Mouse (Mus musculus): ENCODE data around the gene Gtf2ird1. TPM values are rescaled to one million over a fixed set of nuclear protein-coding genes. Genes with fewer than 3 reads are reported as not detected.

Gtf2ird1 gene
- total and polyA plus RNA-seq, 3 experiments, result 12.8 to 39.0 (median 13.1) TPM

GRCm38 (mm10) chr5:134459096-134459495 lies 2.6 kb upstream of the Gtf2ird1 start:
- Histone ChIP-seq H3K27me3 (replicated peaks) (no peaks in the 10 kb centered on the region), H3K4me3 (replicated peaks in 1 of 3; ENCODE audit: low read depth in 2 of 3, low read length in 2 of 3, poor library complexity in 1 of 3) (no peak overlapping the region), H3K36me3 (replicated peaks in 1 of 2; ENCODE audit: control insufficient read depth in 1 of 2, insufficient read depth in 1 of 2, low read length in 1 of 2) (peaks cover 0 to 3% of the 10 kb centered on the region in 2 experiments), H3K4me2 (ENCODE audit: insufficient read depth, low read depth, poor library complexity, severe bottlenecking) (no peak overlapping the region), H3K4me1 (ENCODE audit: control insufficient read depth in 1 of 2, insufficient read depth in 2 of 2) (peaks cover 0 to 15% of the 10 kb centered on the region in 2 experiments; a peak in 2 of 4 replicates), H3K79me2 (replicated peaks; ENCODE audit: control insufficient read depth, extremely low read depth, insufficient read depth, poor library complexity, severe bottlenecking) (no peaks in the 10 kb centered on the region), H3K27ac (ENCODE audit: insufficient read depth, low read depth) (no peak overlapping the region), H3K9me3 (replicated peaks; ENCODE audit: low read length) (no peaks in the 10 kb centered on the region), H3K9ac (ENCODE audit: insufficient read depth, low read depth) (no peak overlapping the region)
- dilution Hi-C loops (cut with MboI; ENCODE audit: extremely low pct_ligation_motif_present, extremely low pct_unique_long_range_greater_than_20kb, low sequenced_read_pairs) (no loop called here), in situ Hi-C loops (cut with MboI; ENCODE audit: low pct_ligation_motif_present, low pct_unique_long_range_greater_than_20kb, low sequenced_read_pairs) (no loop called here)
- DNase-seq (ENCODE audit: extremely low read depth), result no peak
- TF ChIP-seq MAFK (IDR thresholded peaks at IDR 0.05; ENCODE audit: insufficient replicate concordance, low read length) (no peak), CTCF (conservative IDR thresholded peaks at IDR 0.05 in 1 of 2, IDR thresholded peaks at IDR 0.05 in 1 of 2; ENCODE audit: low read depth in 2 of 2, low read length in 2 of 2) (peak in 1 of 2 experiments; percentile 13; a peak in 1 of 4 replicates)

GRCm38 (mm10) chr5:134458416-134458815 lies 1.9 kb upstream of the Gtf2ird1 start:
- H3K9me3 ChIP-seq (replicated peaks; ENCODE audit: low read length), result no peaks in the 10 kb centered on the region

GRCm38 (mm10) chr5:134457371-134457770 lies 855 bp upstream of the Gtf2ird1 start:
- dilution Hi-C loops (cut with MboI; ENCODE audit: extremely low pct_ligation_motif_present, extremely low pct_unique_long_range_greater_than_20kb, low sequenced_read_pairs) (no loop called here), in situ Hi-C loops (cut with MboI; ENCODE audit: low pct_ligation_motif_present, low pct_unique_long_range_greater_than_20kb, low sequenced_read_pairs) (no loop called here)
- H3K27me3 ChIP-seq (replicated peaks), result no peaks in the 10 kb centered on the region
- no peak for DNase-seq (ENCODE audit: extremely low read depth)
- H3K4me1 ChIP-seq (ENCODE audit: control insufficient read depth in 1 of 2, insufficient read depth in 2 of 2), result peaks cover 0 to 16% of the 10 kb centered on the region in 2 experiments; a peak in 2 of 4 replicates
- no peaks in the 10 kb centered on the region for H3K9me3 ChIP-seq (replicated peaks; ENCODE audit: low read length)
- H3K79me2 ChIP-seq (replicated peaks; ENCODE audit: control insufficient read depth, extremely low read depth, insufficient read depth, poor library complexity, severe bottlenecking), result no peaks in the 10 kb centered on the region
- H3K27ac ChIP-seq (ENCODE audit: insufficient read depth, low read depth), result no peak overlapping the region
- H3K9ac ChIP-seq (ENCODE audit: insufficient read depth, low read depth), result no peak overlapping the region
- H3K4me2 ChIP-seq (ENCODE audit: insufficient read depth, low read depth, poor library complexity, severe bottlenecking), result no peak overlapping the region
- TF ChIP-seq CTCF (conservative IDR thresholded peaks at IDR 0.05 in 1 of 2, IDR thresholded peaks at IDR 0.05 in 1 of 2; ENCODE audit: low read depth in 2 of 2, low read length in 2 of 2) (no peak), ZC3H11A (IDR thresholded peaks at IDR 0.05; ENCODE audit: low read depth, low read length) (no peak), NRF1 (IDR thresholded peaks at IDR 0.05; ENCODE audit: low read depth, low read length) (no peak), ZNF384 (IDR thresholded peaks at IDR 0.05; ENCODE audit: low read depth, low read length) (no peak), MEF2A (IDR thresholded peaks at IDR 0.05; ENCODE audit: borderline replicate concordance, low read depth, low read length) (no peak), E2F4 (IDR thresholded peaks at IDR 0.05; ENCODE audit: insufficient replicate concordance, low read depth, low read length) (no peak), MAX (IDR thresholded peaks at IDR 0.05; ENCODE audit: low read length) (no peak), RAD21 (IDR thresholded peaks at IDR 0.05; ENCODE audit: low read depth, low read length) (no peak), SMC3 (IDR thresholded peaks at IDR 0.05; ENCODE audit: low read depth, low read length) (no peak), MAFK (IDR thresholded peaks at IDR 0.05; ENCODE audit: insufficient replicate concordance, low read length) (no peak)
- H3K4me3 ChIP-seq (replicated peaks in 1 of 3; ENCODE audit: low read depth in 2 of 3, low read length in 2 of 3, poor library complexity in 1 of 3), result no peak overlapping the region
- peaks cover 0 to 10% of the 10 kb centered on the region in 2 experiments for H3K36me3 ChIP-seq (replicated peaks in 1 of 2; ENCODE audit: control insufficient read depth in 1 of 2, insufficient read depth in 1 of 2, low read length in 1 of 2)

More at GRCm38 (mm10) chr5:134458416-134458815, 1.9 kb upstream of the Gtf2ird1 start:
- dilution Hi-C loops (cut with MboI; ENCODE audit: extremely low pct_ligation_motif_present, extremely low pct_unique_long_range_greater_than_20kb, low sequenced_read_pairs) (no loop called here), in situ Hi-C loops (cut with MboI; ENCODE audit: low pct_ligation_motif_present, low pct_unique_long_range_greater_than_20kb, low sequenced_read_pairs) (no loop called here)
- H3K4me2 ChIP-seq (ENCODE audit: insufficient read depth, low read depth, poor library complexity, severe bottlenecking), result no peak overlapping the region
- TF ChIP-seq ZMIZ1 (IDR thresholded peaks at IDR 0.05; ENCODE audit: low read depth, low read length) (no peak), BHLHE40 (IDR thresholded peaks at IDR 0.05; ENCODE audit: low read depth, low read length) (no peak), HCFC1 (IDR thresholded peaks at IDR 0.05; ENCODE audit: low read depth, low read length) (no peak), ZKSCAN1 (IDR thresholded peaks at IDR 0.05; ENCODE audit: borderline replicate concordance, low read depth, low read length) (no peak), PAX5 (IDR thresholded peaks at IDR 0.05; ENCODE audit: low read length) (no peak), POLR2A (IDR thresholded peaks at IDR 0.05; ENCODE audit: low read depth, low read length) (no peak), RCOR1 (conservative IDR thresholded peaks at IDR 0.05; ENCODE audit: low read depth, low read length) (no peak), E2F4 (IDR thresholded peaks at IDR 0.05; ENCODE audit: insufficient replicate concordance, low read depth, low read length) (no peak), USF1 (IDR thresholded peaks at IDR 0.05; ENCODE audit: low read depth, low read length) (no peak), ZC3H11A (IDR thresholded peaks at IDR 0.05; ENCODE audit: low read depth, low read length) (no peak), TBP (conservative IDR thresholded peaks at IDR 0.05; ENCODE audit: low read depth, low read length) (no peak), MAFK (IDR thresholded peaks at IDR 0.05; ENCODE audit: insufficient replicate concordance, low read length) (no peak), TCF12 (IDR thresholded peaks at IDR 0.05; ENCODE audit: low read depth, low read length) (no peak), ELF1 (IDR thresholded peaks at IDR 0.05; ENCODE audit: low read depth, low read length) (no peak), MAX (IDR thresholded peaks at IDR 0.05; ENCODE audit: low read length) (no peak)
- no peaks in the 10 kb centered on the region for H3K79me2 ChIP-seq (replicated peaks; ENCODE audit: control insufficient read depth, extremely low read depth, insufficient read depth, poor library complexity, severe bottlenecking)
- peaks cover 0 to 16% of the 10 kb centered on the region in 2 experiments; a peak in 2 of 4 replicates for H3K4me1 ChIP-seq (ENCODE audit: control insufficient read depth in 1 of 2, insufficient read depth in 2 of 2)
- H3K27ac ChIP-seq (ENCODE audit: insufficient read depth, low read depth), result no peak overlapping the region
- no peak for DNase-seq (ENCODE audit: extremely low read depth)
- H3K4me3 ChIP-seq (replicated peaks in 1 of 3; ENCODE audit: low read depth in 2 of 3, low read length in 2 of 3, poor library complexity in 1 of 3), result no peak overlapping the region
- H3K9ac ChIP-seq (ENCODE audit: insufficient read depth, low read depth), result no peak overlapping the region
- H3K27me3 ChIP-seq (replicated peaks), result no peaks in the 10 kb centered on the region
- peaks cover 0 to 5% of the 10 kb centered on the region in 2 experiments for H3K36me3 ChIP-seq (replicated peaks in 1 of 2; ENCODE audit: control insufficient read depth in 1 of 2, insufficient read depth in 1 of 2, low read length in 1 of 2)

Data from CH12.LX (cell line).